Mouse (Mus musculus) cerebellum, postnatal 25 days (tissue): ENCODE data around the gene Fbxo31.
"Not testable (repeated sequence)": the region's sequence is repeated elsewhere in the genome, so short reads cannot be mapped to it uniquely, and the experiment has no call there.

Source experiments
- DNase-seq, 2 experiments: peaks; one replicate each; pipeline ENCODE4 v3.0.0; 2021; ENCODE audit warnings: mixed read lengths in 2 of 2

Gene Fbxo31

DNA sequence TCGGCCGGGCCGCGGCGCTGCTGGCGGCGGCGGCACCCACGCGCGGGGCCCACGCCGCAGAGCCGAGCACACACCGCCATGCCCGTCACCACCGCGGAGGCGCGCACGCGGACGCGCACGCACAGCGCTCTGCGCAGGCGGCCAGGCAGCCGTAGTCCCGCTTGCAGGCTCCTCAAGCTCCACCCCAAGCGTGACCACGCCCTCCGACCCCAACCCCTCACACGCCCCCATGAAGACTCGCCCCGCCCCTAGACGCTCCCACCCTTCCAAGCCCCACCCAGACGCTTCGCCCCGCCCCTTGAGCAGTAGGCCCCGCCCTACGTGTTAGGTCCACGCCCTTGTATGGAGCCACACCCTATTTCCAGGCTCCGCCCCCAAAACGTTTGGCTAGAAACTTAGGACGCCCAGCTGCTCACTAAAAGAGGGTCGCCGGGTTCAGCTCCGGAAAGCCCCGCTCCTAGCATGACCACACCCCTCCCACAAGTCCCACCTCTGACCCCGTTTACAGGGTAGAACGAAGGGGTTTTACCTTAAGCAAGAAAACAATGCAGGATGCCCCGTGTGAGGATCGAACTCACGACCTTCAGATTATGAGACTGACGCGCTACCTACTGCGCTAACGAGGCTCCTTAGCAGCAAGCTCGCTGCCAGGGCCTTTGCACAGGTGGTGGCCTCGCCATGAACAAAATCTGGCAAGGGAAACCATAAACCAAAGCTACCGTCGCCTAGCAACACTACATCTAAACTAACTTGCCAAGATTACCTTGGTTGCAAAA, at the start of gene Fbxo31:
Gene Fbxo31 (minus strand): TSS at position 131 of the 776 bp plus-strand sequence.
- peak; percentile 93 to 97 for DNase-seq

DNA sequence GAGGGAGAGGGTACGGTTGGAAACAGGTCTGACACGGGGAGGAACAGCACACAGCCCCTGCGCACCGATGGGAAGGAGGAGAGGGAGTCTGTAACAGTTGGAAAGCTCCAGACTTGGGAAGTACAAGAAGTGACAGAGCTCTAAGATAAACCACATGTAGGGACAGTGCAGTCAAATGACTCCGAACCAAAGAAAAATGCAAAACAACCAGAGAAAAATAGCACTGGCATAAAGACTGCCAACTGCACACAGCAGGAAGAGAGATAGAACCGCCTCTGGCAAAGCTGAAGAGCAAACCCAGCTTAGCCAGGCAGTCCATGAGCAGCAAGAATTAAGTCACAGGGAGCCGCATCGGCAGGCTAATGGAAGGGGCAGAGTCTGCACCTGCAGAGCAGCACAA, 44.4 kb upstream of the Fbxo31 start:
- DNase-seq = peak in 1 of 2 experiments; percentile 34

DNA sequence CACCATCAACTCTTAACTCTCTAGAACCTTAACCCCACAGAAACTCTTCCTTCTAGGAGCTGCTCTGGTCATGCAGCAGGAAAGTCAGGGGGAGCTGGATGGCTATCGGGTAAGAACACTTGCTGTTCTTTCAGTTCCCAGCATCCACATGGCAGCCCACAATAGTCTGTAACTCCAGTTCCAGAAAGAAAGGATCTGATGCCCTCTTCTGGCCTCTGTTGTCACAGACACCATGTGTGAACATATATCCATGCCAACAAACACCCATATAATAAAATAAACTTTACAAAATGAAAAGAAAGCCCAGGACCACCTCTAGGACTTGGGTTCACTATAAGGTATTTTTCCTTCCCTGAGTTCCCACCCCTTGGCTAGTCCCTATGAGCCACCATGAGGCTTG, 43.3 kb upstream of the Fbxo31 start:
- peak in 1 of 2 experiments; percentile 45 for DNase-seq

DNA sequence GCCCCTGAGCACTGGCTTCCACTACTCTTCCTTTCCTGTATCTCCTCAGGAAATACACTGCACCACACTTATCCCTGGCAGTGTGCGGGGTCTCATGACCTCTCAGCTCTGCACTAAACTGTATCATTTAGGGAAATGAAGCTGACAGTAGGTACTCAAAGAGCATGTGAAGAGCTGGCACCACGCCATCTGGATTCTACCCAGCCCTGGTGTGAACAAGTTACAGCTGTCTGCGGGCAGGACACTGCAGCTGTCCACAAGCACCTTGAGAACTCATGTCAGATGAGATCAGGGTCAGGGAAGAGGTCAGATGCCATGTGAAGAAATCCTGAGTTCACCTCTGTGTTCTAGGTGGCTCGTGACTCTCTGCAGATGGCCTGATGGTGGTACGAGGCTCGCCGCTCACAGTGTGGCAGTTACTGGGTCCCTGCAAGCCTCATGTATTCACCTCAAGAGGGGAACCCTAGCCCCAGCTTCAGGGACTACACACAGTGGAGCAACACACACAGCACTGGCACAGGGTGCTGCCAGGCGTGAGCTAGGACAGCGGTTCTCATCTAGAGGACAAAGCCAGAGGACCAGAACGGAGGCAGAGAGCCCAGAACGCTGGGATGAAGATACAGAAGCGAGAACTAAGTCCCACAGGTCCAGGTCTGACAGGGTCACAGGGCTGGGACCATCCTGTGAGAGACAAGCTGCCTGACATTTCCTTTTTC, 42.4 kb upstream of the Fbxo31 start:
- DNase-seq = peak in 1 of 2 experiments; percentile 60

GRCm38 (mm10) chr8:121619401-121619995, 40.9 kb upstream of the Fbxo31 start:
- DNase-seq = peak in 1 of 2 experiments; percentile 48

GRCm38 (mm10) chr8:121613419-121613818, 34.8 kb upstream of the Fbxo31 start:
- no peak for DNase-seq

DNA sequence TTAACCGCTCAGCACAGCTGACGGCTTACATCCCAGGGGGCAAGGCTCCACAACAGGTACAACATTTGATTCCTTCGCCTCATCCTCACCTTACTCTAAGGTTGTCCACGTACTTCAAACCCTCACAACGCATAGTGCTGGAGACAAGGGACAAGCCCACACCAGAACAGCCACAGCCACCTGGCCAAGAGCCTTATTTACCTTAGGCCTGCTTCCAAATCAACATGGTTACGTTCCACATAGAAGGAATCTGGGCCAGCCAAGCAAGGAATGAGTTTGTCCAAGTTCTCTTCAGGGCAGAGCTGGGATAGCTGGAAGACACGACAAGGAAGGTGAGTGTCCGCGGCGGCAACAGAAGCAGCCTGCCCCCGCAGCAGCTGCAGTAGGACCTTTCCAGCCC, 31.3 kb upstream of the Fbxo31 start:
- DNase-seq = peak in 1 of 2 experiments; percentile 55

DNA sequence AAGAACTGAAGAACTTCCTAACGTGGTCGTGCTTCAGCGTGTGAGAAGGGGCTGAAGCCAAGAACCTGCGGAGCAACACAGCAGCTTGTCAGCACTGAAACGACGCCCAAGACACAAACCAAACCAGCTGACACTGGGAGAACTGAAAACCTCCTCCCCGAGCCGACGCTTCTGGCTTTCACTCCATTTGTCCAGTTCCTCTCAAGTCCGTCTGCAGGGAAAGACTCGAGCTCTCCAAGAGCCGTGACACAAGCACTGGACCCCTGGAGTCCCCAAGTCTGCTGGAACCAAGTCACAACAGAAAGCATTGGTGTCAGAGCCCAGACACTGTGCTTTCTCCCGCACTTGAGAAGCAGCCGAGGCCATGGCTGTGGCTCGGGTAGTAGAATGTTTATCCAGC, 30.6 kb upstream of the Fbxo31 start:
- DNase-seq = no peak

DNA sequence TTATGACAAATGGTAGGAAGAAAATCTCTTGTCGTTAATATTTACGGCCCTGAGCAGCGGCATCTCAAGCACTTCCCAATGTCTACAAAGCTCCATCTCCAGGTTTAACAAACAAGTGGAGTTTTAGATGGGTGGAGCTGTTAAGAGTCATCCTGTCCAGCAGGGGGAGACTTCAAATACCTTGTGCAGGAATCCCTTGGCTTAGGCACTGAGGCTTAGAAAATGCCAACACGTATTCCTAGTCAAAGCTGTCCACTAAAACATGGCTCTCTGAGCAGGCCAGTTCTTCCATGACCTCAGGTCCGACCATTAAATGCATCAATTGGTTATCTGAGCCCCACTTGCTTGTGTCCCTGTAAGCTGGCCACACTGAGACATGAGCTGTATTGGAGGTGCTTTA, 29.1 kb upstream of the Fbxo31 start:
- DNase-seq = no peak

DNA sequence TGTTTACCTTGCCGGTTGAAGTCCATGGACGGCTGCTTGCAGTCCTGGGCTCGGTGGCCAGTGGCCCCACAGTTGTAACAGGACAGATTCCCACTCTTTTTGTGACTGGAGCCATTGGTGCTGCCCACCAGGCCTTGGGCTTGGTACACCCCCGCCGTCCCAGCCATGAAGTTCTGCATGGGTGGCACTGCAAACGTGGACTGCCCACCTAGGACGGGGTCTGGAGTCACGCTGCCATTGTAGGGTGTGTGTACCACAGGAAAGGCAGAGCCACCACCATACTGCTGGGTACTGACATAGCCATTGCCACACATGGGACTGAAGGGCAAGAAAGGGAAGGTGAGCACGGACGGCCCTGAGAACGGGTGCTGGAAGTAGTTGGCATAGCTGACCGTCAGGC, 25.2 kb upstream of the Fbxo31 start:
- DNase-seq = no peak

DNA sequence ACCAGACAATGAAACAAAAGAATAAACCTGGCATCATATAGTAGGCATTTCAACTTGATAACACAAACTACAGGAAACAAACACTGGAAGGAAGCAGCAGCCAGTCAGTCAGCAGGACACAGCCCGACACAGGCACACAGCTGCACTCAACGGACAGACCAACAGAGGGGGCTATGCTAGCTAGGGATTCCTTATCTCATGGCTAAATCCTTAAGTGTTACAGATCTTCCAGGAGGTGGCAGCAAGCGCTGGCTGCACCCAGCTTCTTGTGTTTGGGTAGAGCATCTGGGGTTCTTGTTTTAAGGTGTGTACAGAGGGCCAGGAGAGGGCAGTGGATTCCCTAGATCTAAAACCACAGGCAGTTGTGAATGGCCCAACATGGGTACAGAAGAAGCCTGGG, 24.3 kb upstream of the Fbxo31 start:
- DNase-seq = peak; percentile 63 to 80

DNA sequence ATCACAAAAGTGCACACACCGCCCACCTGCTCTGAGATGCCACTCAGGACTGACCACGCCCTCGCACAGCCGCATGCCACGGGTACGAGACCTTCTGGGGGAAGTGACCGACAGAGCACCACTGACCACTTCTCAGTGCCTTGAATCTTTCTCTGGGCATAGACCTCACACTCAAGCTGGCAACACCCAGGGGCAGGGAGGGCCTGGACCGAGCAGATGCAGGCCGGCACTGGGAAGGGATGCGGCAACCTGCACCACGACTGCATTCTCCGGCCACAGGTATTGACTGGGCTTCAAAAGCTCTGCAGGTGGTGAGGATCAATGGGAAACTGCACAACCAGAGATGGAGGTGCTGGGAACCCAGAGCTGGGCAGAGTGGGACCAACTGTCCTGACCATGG, 23.8 kb upstream of the Fbxo31 start:
- no peak for DNase-seq

DNA sequence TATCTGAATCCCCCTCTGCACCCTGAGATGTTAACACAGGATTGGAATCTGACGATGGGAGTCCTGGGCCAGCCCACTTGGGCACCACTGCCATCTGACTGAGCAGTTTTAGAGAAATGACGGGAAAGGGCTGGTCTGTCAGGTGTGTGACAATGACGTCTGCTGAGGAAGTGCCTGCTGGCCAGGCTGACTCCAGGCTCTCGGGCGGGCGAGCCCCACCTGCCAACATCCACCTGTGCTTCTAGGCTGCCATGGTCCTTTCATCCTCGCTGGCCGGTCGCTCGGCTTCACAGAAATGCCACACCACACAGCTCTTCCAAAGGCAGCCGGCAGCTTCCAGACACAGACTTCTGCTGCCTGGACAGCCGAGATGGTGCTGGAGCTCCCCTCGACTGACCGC, 21.2 kb upstream of the Fbxo31 start:
- no peak for DNase-seq

DNA sequence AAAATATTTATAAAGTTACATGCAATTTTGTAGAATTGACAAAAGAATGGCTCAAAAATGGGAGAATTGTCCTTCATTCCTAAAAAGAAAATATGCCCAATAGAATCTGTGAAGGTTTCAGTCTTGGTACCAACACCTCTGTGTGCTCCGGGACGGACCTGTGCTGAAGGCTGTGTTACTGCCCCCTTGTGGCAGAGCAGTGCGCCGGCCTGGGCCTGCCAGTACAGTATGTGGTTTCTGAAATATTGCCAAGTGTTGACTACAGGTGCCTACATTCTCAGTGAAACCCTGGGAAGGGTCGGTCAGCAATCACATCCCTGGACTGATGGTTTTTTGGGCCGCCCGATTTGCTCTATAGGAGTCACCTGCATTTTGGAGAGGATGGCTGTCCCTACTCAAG, 20.3 kb upstream of the Fbxo31 start:
- DNase-seq = peak; percentile 89 to 94

- DNase-seq = no peak
These were observed 19.6 kb upstream of the Fbxo31 start for GRCm38 (mm10) chr8:121598190-121598589.

- not testable (repeated sequence) for DNase-seq
These were observed 18.9 kb upstream of the Fbxo31 start for GRCm38 (mm10) chr8:121597492-121597891.

DNA sequence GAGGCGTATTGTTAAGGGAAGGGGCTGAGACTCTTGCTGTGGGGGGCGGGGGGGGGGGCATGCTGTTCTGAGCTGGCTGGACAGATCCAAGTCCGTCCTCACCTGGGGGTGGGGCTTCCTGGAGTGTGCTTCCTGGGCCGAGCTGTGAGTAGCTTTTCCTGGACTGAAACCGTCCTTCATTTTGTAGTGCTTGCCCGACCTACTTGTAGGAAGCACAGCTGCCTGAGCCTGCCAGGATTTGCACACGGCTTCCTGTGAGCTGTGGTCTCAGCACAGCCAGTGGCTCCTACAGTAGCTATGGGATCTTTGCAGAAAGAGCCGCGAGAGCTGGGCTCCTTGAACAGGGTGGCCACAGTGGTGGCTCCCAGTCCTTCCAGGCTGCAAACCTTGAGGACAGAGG, 15.4 kb upstream of the Fbxo31 start:
- peak in 1 of 2 experiments; percentile 27 for DNase-seq

GRCm38 (mm10) chr8:121593293-121593692, 14.7 kb upstream of the Fbxo31 start:
- DNase-seq = no peak

DNA sequence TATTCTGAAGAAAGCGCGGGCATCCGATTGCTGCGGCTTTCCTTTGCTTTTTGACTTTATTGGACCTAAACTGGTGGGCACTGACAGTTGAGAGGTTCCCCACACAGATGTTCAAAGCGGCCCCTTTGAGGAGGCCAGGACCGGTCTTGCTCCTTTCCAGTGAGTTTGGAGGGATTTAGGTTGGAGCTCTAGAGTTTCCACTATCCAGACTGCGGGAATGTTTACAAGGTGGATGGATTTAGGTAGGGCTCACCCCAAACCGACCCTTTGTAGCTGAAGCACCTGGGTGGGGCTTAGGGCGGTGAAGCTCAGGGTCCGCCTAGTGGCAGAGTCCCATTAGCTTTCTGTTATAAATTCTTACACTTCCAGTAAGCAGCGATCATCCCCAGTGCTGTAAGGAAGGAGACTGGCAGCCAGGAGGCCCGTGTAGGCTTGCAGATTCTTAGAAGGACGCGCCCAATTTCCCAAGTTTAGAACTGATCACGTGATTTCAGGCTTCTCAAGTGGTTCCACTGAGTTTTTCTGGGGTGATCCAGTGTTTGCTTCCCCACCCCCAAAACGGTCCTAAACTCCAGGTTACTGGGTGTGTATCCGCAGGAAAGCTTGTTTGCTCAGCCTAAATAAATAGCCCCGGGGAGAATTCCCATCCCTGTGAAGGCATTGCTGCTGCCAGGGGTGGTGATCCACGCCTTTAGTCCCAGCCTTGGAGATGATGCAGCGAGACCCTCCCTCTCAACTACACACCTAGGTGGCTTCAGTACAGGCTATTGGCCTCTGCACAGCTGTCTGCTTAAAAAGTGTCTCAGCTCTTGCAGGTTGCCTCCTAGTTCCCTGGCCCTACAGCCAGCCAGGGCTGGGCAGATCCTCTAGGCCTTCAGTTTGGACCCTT, 12.8 kb upstream of the Fbxo31 start:
- peak in 1 of 2 experiments; percentile 44 for DNase-seq

- DNase-seq = peak; percentile 99
These were observed 11.9 kb upstream of the Fbxo31 start, which contains the start of gene Map1lc3b for GRCm38 (mm10) chr8:121590203-121591177. Gene Map1lc3b (plus strand): TSS chr8:121590361.

DNA sequence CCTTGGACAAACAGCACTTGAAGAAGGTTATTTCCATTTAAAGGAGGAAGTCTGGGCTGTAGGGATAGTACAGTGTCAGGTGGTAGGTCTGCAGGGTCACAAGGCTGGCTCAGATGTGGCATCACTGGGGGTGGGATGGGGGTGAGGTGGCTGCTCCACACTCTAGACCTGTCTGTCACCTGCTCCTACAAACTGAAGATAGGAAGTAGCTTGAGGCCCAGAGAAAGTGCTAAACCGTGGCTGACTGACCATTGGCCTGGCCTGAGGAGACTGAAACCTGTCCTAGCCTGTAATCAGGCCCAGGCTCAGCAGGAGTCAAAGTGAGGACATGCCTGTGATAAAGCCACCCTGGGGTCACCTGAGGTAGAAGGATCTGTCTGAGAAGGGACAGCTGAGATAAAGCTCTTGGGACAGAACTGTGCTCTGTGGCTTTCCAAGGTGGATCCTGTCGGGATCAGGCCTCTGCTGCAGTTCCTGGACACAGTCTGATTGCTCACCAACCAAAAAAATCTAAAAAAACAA, 10.7 kb upstream of the Fbxo31 start:
- DNase-seq = no peak
